Mouse (Mus musculus) megakaryocyte, embryonic 14.5 days (primary cell): ENCODE measurements at regions not wholly inside any gene's neighbourhood (a gene's known extent, or its start where the extent isn't known, plus 50 kb on each side); places are given as distances from the start of the nearest gene placed in this dataset.
A peak's percentile ranks its signal among the peaks of the same experiment; 100 is the strongest.

Experiments
- H3K27me3 ChIP-seq: replicated peaks from 2 replicates; pipeline ENCODE3; 2012; ENCODE audit warnings: inconsistent platforms
- H3K36me3 ChIP-seq: replicated peaks from 2 replicates; pipeline ENCODE3; 2012; ENCODE audit warnings: low read length, inconsistent platforms, mixed read lengths
- H3K4me1 ChIP-seq: 2 replicates; pipeline ENCODE4 v1.6.1; 2012; ENCODE audit warnings: inconsistent platforms
- H3K4me3 ChIP-seq: replicated peaks from 2 replicates; pipeline ENCODE3; 2012; ENCODE audit warnings: moderate library complexity, mild to moderate bottlenecking, inconsistent platforms
- H3K9me3 ChIP-seq: 2 replicates; pipeline ENCODE4 v1.6.1; 2012; ENCODE audit warnings: inconsistent platforms
- FLI1 ChIP-seq: IDR thresholded peaks from 2 replicates; pipeline ENCODE4 v1.6.1; 2012; ENCODE audit warnings: low read length, inconsistent platforms, mixed read lengths
- GATA1 ChIP-seq: IDR thresholded peaks from 3 replicates; pipeline ENCODE4 v1.6.1; 2012; ENCODE audit warnings: mixed read lengths, low read length, inconsistent platforms, borderline replicate concordance

- TF ChIP-seq FLI1: no peak
- no peak for TF ChIP-seq GATA1
- peaks cover 9% of the 10 kb centered on the region for H3K4me1 ChIP-seq
- H3K4me3 ChIP-seq: no peak overlapping the region
- H3K27me3 ChIP-seq: peaks cover 27% of the 10 kb centered on the region
- no peaks in the 10 kb centered on the region for H3K36me3 ChIP-seq
- peaks cover 3% of the 10 kb centered on the region for H3K9me3 ChIP-seq
These were observed 120.2 kb upstream of the Fstl4 start for GRCm38 (mm10) chr11:52644081-52644768.

- H3K9me3 ChIP-seq: peaks cover 10% of the 10 kb centered on the region
- H3K36me3 ChIP-seq: no peaks in the 10 kb centered on the region
- H3K4me3 ChIP-seq: no peak overlapping the region
- H3K4me1 ChIP-seq: peaks cover 13% of the 10 kb centered on the region
- TF ChIP-seq GATA1 (no peak), FLI1 (no peak)
- H3K27me3 ChIP-seq: peaks cover 18% of the 10 kb centered on the region
These were observed 116.1 kb upstream of the Fstl4 start for GRCm38 (mm10) chr11:52648176-52648839.

- Histone ChIP-seq H3K4me1 (peaks cover 13% of the 10 kb centered on the region), H3K27me3 (peaks cover 14% of the 10 kb centered on the region), H3K4me3 (no peak overlapping the region), H3K36me3 (no peaks in the 10 kb centered on the region), H3K9me3 (peaks cover 11% of the 10 kb centered on the region)
- TF ChIP-seq FLI1 (no peak), GATA1 (no peak)
These were observed 115.5 kb upstream of the Fstl4 start for GRCm38 (mm10) chr11:52648849-52649400.

- H3K36me3 ChIP-seq: no peaks in the 10 kb centered on the region
- no peaks in the 10 kb centered on the region; the same call in 1 of the 2 replicates for H3K4me1 ChIP-seq
- H3K4me3 ChIP-seq: no peak overlapping the region
- TF ChIP-seq GATA1 (no peak), FLI1 (no peak)
- peaks cover 2% of the 10 kb centered on the region for H3K27me3 ChIP-seq
- peaks cover 8% of the 10 kb centered on the region for H3K9me3 ChIP-seq
These were observed 109.8 kb upstream of the Fstl4 start for GRCm38 (mm10) chr11:52654640-52655039.

- Histone ChIP-seq H3K36me3 (no peaks in the 10 kb centered on the region), H3K4me3 (no peak overlapping the region), H3K27me3 (no peaks in the 10 kb centered on the region), H3K9me3 (peaks cover 8% of the 10 kb centered on the region), H3K4me1 (no peaks in the 10 kb centered on the region)
- TF ChIP-seq GATA1 (no peak), FLI1 (no peak)
These were observed 108.5 kb upstream of the Fstl4 start for GRCm38 (mm10) chr11:52655720-52656474.

- TF ChIP-seq FLI1: no peak
- no peak for TF ChIP-seq GATA1
- peaks cover 18% of the 10 kb centered on the region for H3K9me3 ChIP-seq
- no peak overlapping the region for H3K4me3 ChIP-seq
- no peaks in the 10 kb centered on the region for H3K36me3 ChIP-seq
- peaks cover 8% of the 10 kb centered on the region for H3K27me3 ChIP-seq
- no peaks in the 10 kb centered on the region for H3K4me1 ChIP-seq
These were observed 103.2 kb upstream of the Fstl4 start for GRCm38 (mm10) chr11:52661234-52661633.

GRCm38 (mm10) chr11:52661894-52662593 is 102.4 kb upstream of the Fstl4 start:
- no peak for TF ChIP-seq GATA1
- TF ChIP-seq FLI1: no peak
- peaks cover 18% of the 10 kb centered on the region for H3K9me3 ChIP-seq
- no peaks in the 10 kb centered on the region for H3K36me3 ChIP-seq
- H3K4me3 ChIP-seq: peak overlapping the region; percentile 55
- H3K27me3 ChIP-seq: peaks cover 8% of the 10 kb centered on the region
- no peaks in the 10 kb centered on the region for H3K4me1 ChIP-seq

- peaks cover 44% of the 10 kb centered on the region for H3K9me3 ChIP-seq
- no peak overlapping the region for H3K4me3 ChIP-seq
- no peak for TF ChIP-seq FLI1
- no peak for TF ChIP-seq GATA1
- peaks cover 8% of the 10 kb centered on the region for H3K27me3 ChIP-seq
- no peaks in the 10 kb centered on the region for H3K36me3 ChIP-seq
- H3K4me1 ChIP-seq: no peaks in the 10 kb centered on the region
These were observed 99.1 kb upstream of the Fstl4 start for GRCm38 (mm10) chr11:52665343-52665742.

- Histone ChIP-seq H3K4me3 (no peak overlapping the region), H3K36me3 (no peaks in the 10 kb centered on the region), H3K27me3 (peaks cover 2% of the 10 kb centered on the region), H3K9me3 (peaks cover 18% of the 10 kb centered on the region), H3K4me1 (peaks cover 6% of the 10 kb centered on the region)
- no peak for TF ChIP-seq GATA1
- no peak for TF ChIP-seq FLI1
These were observed 89.4 kb upstream of the Fstl4 start for GRCm38 (mm10) chr11:52675022-52675421.

- Histone ChIP-seq H3K27me3 (peaks cover 2% of the 10 kb centered on the region), H3K4me3 (no peak overlapping the region), H3K4me1 (no peaks in the 10 kb centered on the region), H3K9me3 (peaks cover 27% of the 10 kb centered on the region), H3K36me3 (no peaks in the 10 kb centered on the region)
- TF ChIP-seq FLI1 (no peak), GATA1 (no peak)
These were observed 86.2 kb upstream of the Fstl4 start for GRCm38 (mm10) chr11:52678259-52678658.
